Mouse (Mus musculus) midbrain, embryonic 11.5 days (tissue): ENCODE measurements around the gene Cbfa2t3. TPM values are rescaled to one million over a fixed set of nuclear protein-coding genes. Genes with fewer than 3 reads are reported as not detected.

Source experiments
- ATAC-seq: fragments of 200-750 bp; cut with Nextera tagmentation; 2 replicates; pipeline ENCODE4 v1.8.0; 2017; ENCODE audit warnings: moderate TSS enrichment, moderate library complexity; ENCODE audit not compliant: low FRiP score
- DNase-seq: peaks from one replicate; pipeline ENCODE4 v3.0.0; 2015; ENCODE audit warnings: low spot score; ENCODE audit errors: missing footprints
- H3K27ac ChIP-seq: fragments of 300-500 bp; sonication (generic); 2 replicates; pipeline ENCODE4 v1.5.1; 2014; ENCODE audit warnings: low read depth, low read length
- H3K27me3 ChIP-seq: fragments of 300-500 bp; sonication (generic); 2 replicates; pipeline ENCODE4 v1.6.1; 2014; ENCODE audit warnings: mild to moderate bottlenecking, low read length, moderate library complexity, mixed read lengths; ENCODE audit not compliant: control insufficient read depth, insufficient read depth
- H3K36me3 ChIP-seq: fragments of 300-500 bp; sonication (generic); 2 replicates; pipeline ENCODE4 v1.6.1; 2014; ENCODE audit warnings: mild to moderate bottlenecking, low read length, moderate library complexity, mixed read lengths; ENCODE audit not compliant: control insufficient read depth, insufficient read depth
- H3K4me1 ChIP-seq: fragments of 300-500 bp; sonication (generic); 2 replicates; pipeline ENCODE4 v1.6.1; 2014; ENCODE audit warnings: low read length; ENCODE audit not compliant: control insufficient read depth, insufficient read depth
- H3K4me2 ChIP-seq: fragments of 300-500 bp; sonication (generic); 2 replicates; pipeline ENCODE4 v1.6.1; 2014; ENCODE audit warnings: mild to moderate bottlenecking, moderate library complexity
- H3K4me3 ChIP-seq: fragments of 300-500 bp; sonication (generic); 2 replicates; pipeline ENCODE4 v1.5.1; 2014; ENCODE audit warnings: low read depth, low read length
- H3K9ac ChIP-seq: fragments of 300-500 bp; sonication (generic); 2 replicates; pipeline ENCODE4 v1.6.1; 2014; ENCODE audit warnings: low read length
- H3K9me3 ChIP-seq: fragments of 300-500 bp; sonication (generic); 2 replicates; pipeline ENCODE4 v1.6.1; 2016; ENCODE audit warnings: low read length; ENCODE audit not compliant: control insufficient read depth
- WGBS: fragments of 180-500 bp; shearing (Covaris S2); extraction: QIAGEN DNeasy Blood & Tissue Kit; methylation state at CpG from one replicate; pipeline ENCODE4 v1.1.7; 2014; 5-methylcytosine and 5-hydroxymethylcytosine counted together
- polyA plus RNA-seq: library from polyadenylated mRNA; unstranded; fragments of >200 nt; fragmentation: Nextera tagmentation; extraction: Ambion mirVana; gene quantifications from 2 replicates; pipeline ENCODE4 v1.2.1, GENCODE M21; 2014

Gene Cbfa2t3
- polyA plus RNA-seq, 1 experiment from 2014 or later, result 6.1 TPM

DNA sequence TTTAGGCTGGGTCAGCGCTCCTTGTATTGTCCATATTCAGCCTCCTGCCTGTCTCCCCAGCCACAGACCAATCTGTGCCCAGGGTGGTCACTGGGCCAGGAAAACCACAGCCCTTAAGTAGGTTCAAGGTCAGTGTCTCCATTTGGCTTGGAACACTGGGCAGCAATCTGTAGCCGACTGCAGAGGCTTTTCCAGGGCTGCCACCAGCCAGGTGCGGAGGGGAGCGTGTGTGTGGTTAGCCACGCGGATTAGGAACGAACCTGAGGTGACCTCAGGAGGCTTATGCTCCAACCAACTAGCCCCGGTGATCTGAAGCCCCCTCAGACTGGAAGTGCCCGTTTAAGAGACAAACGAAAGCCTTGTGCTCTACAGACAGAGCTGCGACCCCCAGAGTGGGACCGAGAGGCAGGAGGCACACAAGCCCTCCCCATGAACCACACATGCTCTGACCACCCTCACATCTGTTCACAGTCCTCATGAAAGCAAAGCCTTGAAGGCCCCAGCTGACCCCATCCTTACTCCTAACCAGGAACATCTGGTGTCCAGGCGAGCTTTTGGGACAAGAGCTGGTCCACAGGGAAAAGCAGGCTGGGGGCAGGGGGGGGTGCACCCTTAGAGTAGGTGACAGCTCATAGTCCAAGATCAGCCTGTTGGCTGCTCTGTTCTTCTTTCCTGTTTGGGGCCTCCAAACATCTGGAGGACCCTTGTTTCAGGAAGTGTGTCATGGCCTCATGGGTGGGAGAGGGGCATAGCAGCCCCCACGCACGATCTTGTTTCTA lies 50.5 kb downstream of the Cbfa2t3 start:
- no peak for DNase-seq
- no peak overlapping the region for H3K9ac ChIP-seq
- no peak overlapping the region for H3K4me2 ChIP-seq
- H3K4me3 ChIP-seq, result no peak overlapping the region
- no peaks in the 10 kb centered on the region; the same call in 1 of the 2 replicates for H3K4me1 ChIP-seq
- H3K9me3 ChIP-seq, result no peaks in the 10 kb centered on the region
- no peaks in the 10 kb centered on the region for H3K36me3 ChIP-seq
- ATAC-seq, result no peak
- WGBS, result 76% methylated on average over 15 of the region's 15 CpGs
- H3K27ac ChIP-seq, result no peak overlapping the region
- H3K27me3 ChIP-seq, result no peaks in the 10 kb centered on the region

GRCm38 (mm10) chr8:122646337-122646736 lies 52.6 kb downstream of the Cbfa2t3 start:
- Histone ChIP-seq H3K4me2 (no peak overlapping the region), H3K9ac (no peak overlapping the region), H3K27me3 (no peaks in the 10 kb centered on the region), H3K36me3 (no peaks in the 10 kb centered on the region), H3K27ac (no peak overlapping the region), H3K4me3 (no peak overlapping the region), H3K9me3 (no peaks in the 10 kb centered on the region), H3K4me1 (no peaks in the 10 kb centered on the region)
- ATAC-seq, result no peak
- DNase-seq, result no peak
- 90% methylated on average over 16 of the region's 16 CpGs for WGBS

DNA sequence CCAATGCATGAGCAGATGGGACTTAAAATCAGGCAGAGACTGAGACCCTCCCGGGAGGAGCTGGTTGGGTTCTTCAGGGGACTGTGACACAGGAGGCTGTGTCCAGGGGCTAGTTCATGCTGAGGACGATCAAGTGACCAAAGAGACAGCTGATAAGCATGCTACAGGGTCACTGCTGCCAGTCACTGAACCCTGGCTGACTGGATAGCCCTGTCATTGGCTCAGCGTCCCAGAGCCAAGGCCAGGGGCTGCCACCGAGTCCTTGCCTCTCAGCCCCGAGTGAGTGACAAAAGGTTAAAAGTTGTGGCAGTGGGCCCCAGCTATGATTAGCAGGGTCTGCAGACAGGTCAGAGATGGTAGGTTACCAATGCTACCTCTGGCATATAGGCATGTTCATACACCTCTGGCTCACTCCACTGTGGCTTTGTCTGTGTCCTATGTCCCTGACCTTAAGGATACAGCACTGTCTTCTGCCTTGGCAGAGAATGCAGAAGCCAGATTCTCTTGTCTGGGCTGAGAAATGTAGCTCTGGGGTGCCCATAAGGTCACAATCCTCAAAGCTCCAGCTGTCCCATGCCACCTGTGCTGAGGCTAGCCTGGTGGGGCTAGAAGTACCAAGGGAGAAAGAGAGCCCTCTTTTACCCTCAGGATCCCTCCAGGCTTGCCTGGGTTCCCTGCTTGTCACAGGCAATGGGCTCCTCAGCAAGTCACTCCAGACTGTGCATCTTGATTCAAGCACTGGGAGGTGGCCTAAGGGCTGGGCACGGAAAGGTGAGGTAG lies 54.5 kb downstream of the Cbfa2t3 start:
- DNase-seq, result no peak
- Histone ChIP-seq H3K27me3 (no peaks in the 10 kb centered on the region), H3K4me2 (no peak overlapping the region), H3K9me3 (no peaks in the 10 kb centered on the region), H3K36me3 (no peaks in the 10 kb centered on the region), H3K4me3 (no peak overlapping the region), H3K4me1 (peaks cover 7% of the 10 kb centered on the region; the same call in 1 of the 2 replicates), H3K9ac (no peak overlapping the region), H3K27ac (no peak overlapping the region)
- no peak for ATAC-seq
- 81% methylated on average over 6 of the region's 6 CpGs for WGBS

DNA sequence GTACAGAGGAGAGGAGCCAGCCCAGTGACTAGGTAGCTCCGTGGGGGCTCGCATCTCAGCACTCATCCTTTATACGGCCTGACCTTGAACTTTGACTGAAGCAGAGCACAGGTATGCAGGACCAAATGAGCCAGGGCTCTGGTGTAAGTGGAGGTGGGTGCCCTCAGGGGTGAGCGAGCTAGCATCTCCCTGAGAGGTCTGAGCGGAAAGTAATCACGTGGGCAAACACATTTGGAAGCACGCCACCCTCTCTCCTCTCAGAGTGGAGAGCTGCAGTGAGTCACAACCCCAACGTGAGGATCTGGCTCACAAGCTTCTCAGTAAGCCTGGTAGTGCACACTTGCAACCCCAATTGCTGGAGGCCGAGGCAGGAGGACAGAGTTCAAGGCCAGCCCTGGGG lies 56.8 kb downstream of the Cbfa2t3 start:
- no peak overlapping the region for H3K9ac ChIP-seq
- ATAC-seq, result no peak
- no peaks in the 10 kb centered on the region for H3K9me3 ChIP-seq
- H3K27ac ChIP-seq, result no peak overlapping the region
- H3K36me3 ChIP-seq, result no peaks in the 10 kb centered on the region
- H3K4me3 ChIP-seq, result no peak overlapping the region
- H3K27me3 ChIP-seq, result no peaks in the 10 kb centered on the region
- WGBS, result 74% methylated on average over 9 of the region's 9 CpGs
- no peak overlapping the region for H3K4me2 ChIP-seq
- DNase-seq, result no peak
- H3K4me1 ChIP-seq, result peaks cover 15% of the 10 kb centered on the region

DNA sequence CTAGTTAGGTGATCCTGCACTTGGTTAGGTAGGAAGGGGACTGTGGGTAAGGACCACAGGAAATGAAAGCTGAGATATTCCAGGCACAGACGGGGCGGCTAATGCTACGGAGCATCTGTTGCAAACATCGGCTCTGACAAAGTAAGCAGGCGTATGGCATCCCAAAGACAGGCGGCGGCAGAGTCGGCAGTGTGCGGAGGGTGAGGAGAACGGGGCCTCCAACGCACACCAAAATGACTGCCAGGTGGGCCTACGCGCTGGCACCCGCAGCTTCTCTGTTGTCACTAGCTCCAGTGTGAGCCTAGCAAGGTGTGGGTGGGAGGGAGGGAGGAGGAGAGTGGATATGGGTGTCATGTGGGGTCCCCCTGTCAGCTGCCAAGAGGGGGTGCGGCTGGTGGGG lies 57.5 kb downstream of the Cbfa2t3 start:
- no peak for DNase-seq
- Histone ChIP-seq H3K36me3 (no peaks in the 10 kb centered on the region), H3K27me3 (no peaks in the 10 kb centered on the region), H3K9ac (no peak overlapping the region), H3K27ac (no peak overlapping the region), H3K4me1 (peaks cover 15% of the 10 kb centered on the region), H3K9me3 (no peaks in the 10 kb centered on the region), H3K4me3 (no peak overlapping the region), H3K4me2 (no peak overlapping the region)
- no peak for ATAC-seq
- WGBS, result 88% methylated on average over 15 of the region's 15 CpGs

GRCm38 (mm10) chr8:122640825-122641224 lies 58.1 kb downstream of the Cbfa2t3 start:
- DNase-seq (no peak), ATAC-seq (no peak)
- Histone ChIP-seq H3K27me3 (no peaks in the 10 kb centered on the region), H3K4me3 (no peak overlapping the region), H3K27ac (no peak overlapping the region), H3K36me3 (no peaks in the 10 kb centered on the region), H3K4me2 (no peak overlapping the region), H3K9me3 (no peaks in the 10 kb centered on the region), H3K9ac (no peak overlapping the region), H3K4me1 (peaks cover 15% of the 10 kb centered on the region)
- WGBS, result 91% methylated on average over 4 of the region's 4 CpGs

GRCm38 (mm10) chr8:122639521-122640248 lies 59.2 kb downstream of the Cbfa2t3 start:
- 51% methylated on average over 16 of the region's 16 CpGs for WGBS
- Histone ChIP-seq H3K9ac (peak overlapping the region; percentile 20; the same call in 1 of the 2 replicates), H3K9me3 (no peaks in the 10 kb centered on the region), H3K27ac (peak overlapping the region; percentile 54), H3K27me3 (no peaks in the 10 kb centered on the region), H3K4me3 (no peak overlapping the region), H3K4me2 (no peak overlapping the region), H3K4me1 (peaks cover 15% of the 10 kb centered on the region), H3K36me3 (no peaks in the 10 kb centered on the region)
- ATAC-seq, result peak; percentile 57
- peak; percentile 92 for DNase-seq

DNA sequence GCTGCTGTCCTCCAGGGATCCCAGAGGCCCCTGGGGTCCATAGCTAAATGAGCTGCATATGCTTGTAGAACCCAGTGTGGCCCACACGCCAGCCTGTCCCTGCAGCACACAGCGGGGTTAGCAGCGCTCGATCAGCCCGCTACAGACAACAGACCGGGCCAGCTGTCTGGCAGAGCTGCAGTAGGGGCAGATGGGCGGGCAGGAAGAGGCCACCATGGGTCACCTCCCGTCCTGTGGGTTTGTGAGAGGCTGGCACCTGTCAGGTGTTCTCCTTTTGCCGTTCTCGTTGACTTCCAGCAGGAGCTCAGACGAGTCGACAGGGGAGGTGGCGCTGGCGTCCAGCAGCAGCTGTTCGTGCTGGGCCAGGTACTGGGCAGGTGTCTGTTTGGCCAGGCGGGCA lies 60.3 kb downstream of the Cbfa2t3 start:
- H3K4me3 ChIP-seq, result no peak overlapping the region
- H3K27ac ChIP-seq, result 0 out of 2 replicates have a peak overlapping the region, but pooled peaks have one; percentile 9
- H3K9me3 ChIP-seq, result no peaks in the 10 kb centered on the region
- no peak overlapping the region for H3K4me2 ChIP-seq
- WGBS, result 78% methylated on average over 16 of the region's 16 CpGs
- H3K27me3 ChIP-seq, result no peaks in the 10 kb centered on the region
- H3K36me3 ChIP-seq, result no peaks in the 10 kb centered on the region
- ATAC-seq, result no peak
- no peak for DNase-seq
- no peak overlapping the region for H3K9ac ChIP-seq
- peaks cover 15% of the 10 kb centered on the region for H3K4me1 ChIP-seq
